Mouse (Mus musculus): ENCODE results near the gene Upf3b. TPM values are rescaled to one million over a fixed set of nuclear protein-coding genes. Genes with fewer than 3 reads are reported as not detected.
"Not testable (repeated sequence)": the region's sequence is repeated elsewhere in the genome, so short reads cannot be mapped to it uniquely, and the experiment has no call there.

Upf3b gene
- polyA plus RNA-seq (2012; rRNA removed) = 20.0 and 24.0 TPM in 2 replicates

DNA sequence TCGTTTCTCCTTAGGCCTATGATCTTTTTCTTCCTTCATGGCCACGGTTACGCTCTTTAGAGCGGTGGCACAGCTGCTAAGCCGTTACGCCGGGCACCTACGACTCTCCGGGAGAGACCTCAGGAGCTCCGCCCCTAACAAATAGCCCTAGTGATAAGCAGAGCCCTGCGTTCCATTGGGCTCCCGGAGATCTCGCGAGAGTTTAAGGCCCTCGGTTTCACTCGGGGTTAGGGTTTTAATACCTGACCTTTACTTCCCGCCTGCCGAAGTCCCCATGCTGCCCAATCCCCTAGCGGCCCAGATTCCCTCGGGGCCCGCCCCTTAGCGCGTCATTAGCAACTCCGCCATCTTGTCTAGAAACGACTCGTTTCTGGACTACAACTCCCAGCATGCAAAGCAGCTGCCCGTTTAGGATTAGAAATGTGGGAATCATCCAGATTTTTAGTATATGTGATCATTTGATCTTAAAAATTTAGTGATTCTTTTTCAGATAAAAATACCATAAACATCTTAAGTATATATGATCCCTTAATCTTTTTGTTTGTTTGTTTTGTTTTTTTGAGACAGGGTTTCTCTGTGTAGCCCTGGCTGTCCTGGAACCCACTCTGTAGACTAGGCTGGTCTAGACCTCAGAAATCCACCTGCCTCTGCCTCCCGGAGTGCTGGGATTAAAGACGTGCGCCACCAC, at the start of gene Upf3b:
Gene Upf3b, minus strand, starts transcription at position 130 of the 688 bp plus-strand sequence.
- Histone ChIP-seq H3K4me1 (ENCODE audit: control insufficient read depth, insufficient read depth, low read length) (no peaks in the 10 kb centered on the region), H3K4me3 (ENCODE audit: insufficient read depth, low read length) (peak within 1 kb of the TSS; percentile 92), H3K27ac (ENCODE audit: insufficient read depth, low read length) (peak within 1 kb of the TSS; percentile 43; the same call in 1 of the 2 replicates)
- TF ChIP-seq CTCF (IDR thresholded peaks at IDR 0.05; ENCODE audit: extremely low read depth, insufficient read depth, low read length) (no peak), POLR2A (IDR thresholded peaks at IDR 0.05; ENCODE audit: extremely low read depth, insufficient read depth, low read length) (peak; percentile 77; the same call in 1 of the 2 replicates)

DNA sequence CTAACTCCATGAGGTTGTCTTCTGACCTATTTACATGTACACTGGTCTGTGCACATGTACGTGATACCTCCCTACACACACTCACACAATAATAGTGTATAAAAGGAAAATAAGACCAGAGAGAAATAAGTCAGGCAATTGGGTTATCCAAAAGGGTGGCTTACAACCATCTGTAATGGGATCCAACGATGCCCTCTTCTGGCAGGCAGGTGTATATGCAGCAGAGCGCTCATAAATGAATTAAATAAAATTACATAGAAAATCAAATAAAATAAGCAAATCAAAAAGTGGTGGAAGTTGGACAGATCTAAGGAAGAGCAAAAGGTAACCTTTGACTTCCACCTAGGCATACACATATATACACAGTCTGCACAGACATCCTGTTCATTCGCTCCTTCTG, 47.7 kb upstream of the Upf3b start:
- no peaks in the 10 kb centered on the region for H3K4me1 ChIP-seq (ENCODE audit: control insufficient read depth, insufficient read depth, low read length)
- no peak overlapping the region for H3K4me3 ChIP-seq (ENCODE audit: insufficient read depth, low read length)
- H3K27ac ChIP-seq (ENCODE audit: insufficient read depth, low read length) = no peak overlapping the region
- TF ChIP-seq CTCF (IDR thresholded peaks at IDR 0.05; ENCODE audit: extremely low read depth, insufficient read depth, low read length) = 0 out of 2 replicates have a peak, but pooled peaks have one; percentile 12
- TF ChIP-seq POLR2A (IDR thresholded peaks at IDR 0.05; ENCODE audit: extremely low read depth, insufficient read depth, low read length) = no peak

DNA sequence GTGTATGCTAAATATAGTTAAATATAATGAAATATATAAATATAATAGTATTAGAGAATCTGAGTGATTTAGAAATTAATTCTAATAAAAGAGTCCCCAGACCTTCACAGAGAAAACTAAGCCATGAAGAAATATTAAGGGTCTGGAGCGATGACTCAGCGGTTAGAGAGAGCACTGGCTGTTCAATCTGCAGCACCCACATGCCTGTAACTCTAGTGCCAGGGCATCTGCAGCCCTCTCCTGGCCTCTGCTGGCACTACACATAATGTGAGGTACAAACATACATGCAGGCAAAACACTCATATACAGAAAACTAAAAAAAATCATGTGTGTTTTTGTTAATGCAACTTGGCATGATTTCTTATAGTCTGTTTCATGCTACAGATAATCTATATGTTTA, 34.8 kb upstream of the Upf3b start:
- no peak overlapping the region for H3K27ac ChIP-seq (ENCODE audit: insufficient read depth, low read length)
- no peaks in the 10 kb centered on the region for H3K4me1 ChIP-seq (ENCODE audit: control insufficient read depth, insufficient read depth, low read length)
- no peak overlapping the region for H3K4me3 ChIP-seq (ENCODE audit: insufficient read depth, low read length)
- TF ChIP-seq CTCF (IDR thresholded peaks at IDR 0.05; ENCODE audit: extremely low read depth, insufficient read depth, low read length) (no peak), POLR2A (IDR thresholded peaks at IDR 0.05; ENCODE audit: extremely low read depth, insufficient read depth, low read length) (no peak)

DNA sequence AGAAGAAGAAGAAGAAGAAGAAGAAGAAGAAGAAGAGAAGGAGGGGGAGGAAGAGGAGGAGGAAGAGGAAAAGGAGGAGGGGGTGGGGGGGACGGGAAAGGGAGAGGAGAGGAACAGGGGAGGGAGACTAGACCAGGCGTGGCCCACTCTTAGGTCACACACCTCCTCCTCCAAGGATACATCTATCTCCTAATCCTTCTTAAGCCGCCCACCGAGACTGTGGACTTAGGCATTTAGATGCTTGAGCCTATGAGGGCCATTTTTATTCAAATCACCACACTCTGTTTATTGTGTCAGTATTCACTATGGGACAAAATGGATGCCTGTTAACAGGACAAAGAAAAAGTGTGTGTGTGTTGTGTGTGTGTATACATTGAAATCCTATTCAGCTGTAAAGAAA, 34.4 kb upstream of the Upf3b start:
- not testable (repeated sequence) for H3K27ac ChIP-seq (ENCODE audit: insufficient read depth, low read length); H3K4me3 ChIP-seq (ENCODE audit: insufficient read depth, low read length); H3K4me1 ChIP-seq (ENCODE audit: control insufficient read depth, insufficient read depth, low read length)

DNA sequence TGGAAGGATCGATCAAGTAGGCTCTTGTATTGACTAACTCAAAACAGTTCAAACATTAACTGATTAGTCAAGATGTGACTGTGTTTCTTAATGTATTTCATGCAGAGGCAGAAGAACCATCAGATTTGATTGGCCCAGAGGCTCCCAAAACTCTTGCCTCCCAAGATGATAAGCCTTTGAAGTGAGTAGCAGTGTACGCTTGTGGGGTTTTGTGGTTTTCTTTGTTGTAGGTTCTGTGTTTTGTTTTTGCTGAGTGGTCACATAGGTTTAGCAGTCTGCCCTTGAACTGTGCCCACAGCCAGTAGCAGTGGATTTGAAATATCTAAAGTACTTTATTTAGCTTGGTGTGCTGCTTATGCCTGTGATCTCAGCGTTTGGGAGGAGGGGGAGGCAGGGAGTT, 31.6 kb upstream of the Upf3b start:
- Histone ChIP-seq H3K27ac (ENCODE audit: insufficient read depth, low read length) (no peak overlapping the region), H3K4me1 (ENCODE audit: control insufficient read depth, insufficient read depth, low read length) (no peaks in the 10 kb centered on the region), H3K4me3 (ENCODE audit: insufficient read depth, low read length) (no peak overlapping the region)
- TF ChIP-seq CTCF (IDR thresholded peaks at IDR 0.05; ENCODE audit: extremely low read depth, insufficient read depth, low read length) (no peak), POLR2A (IDR thresholded peaks at IDR 0.05; ENCODE audit: extremely low read depth, insufficient read depth, low read length) (no peak)

DNA sequence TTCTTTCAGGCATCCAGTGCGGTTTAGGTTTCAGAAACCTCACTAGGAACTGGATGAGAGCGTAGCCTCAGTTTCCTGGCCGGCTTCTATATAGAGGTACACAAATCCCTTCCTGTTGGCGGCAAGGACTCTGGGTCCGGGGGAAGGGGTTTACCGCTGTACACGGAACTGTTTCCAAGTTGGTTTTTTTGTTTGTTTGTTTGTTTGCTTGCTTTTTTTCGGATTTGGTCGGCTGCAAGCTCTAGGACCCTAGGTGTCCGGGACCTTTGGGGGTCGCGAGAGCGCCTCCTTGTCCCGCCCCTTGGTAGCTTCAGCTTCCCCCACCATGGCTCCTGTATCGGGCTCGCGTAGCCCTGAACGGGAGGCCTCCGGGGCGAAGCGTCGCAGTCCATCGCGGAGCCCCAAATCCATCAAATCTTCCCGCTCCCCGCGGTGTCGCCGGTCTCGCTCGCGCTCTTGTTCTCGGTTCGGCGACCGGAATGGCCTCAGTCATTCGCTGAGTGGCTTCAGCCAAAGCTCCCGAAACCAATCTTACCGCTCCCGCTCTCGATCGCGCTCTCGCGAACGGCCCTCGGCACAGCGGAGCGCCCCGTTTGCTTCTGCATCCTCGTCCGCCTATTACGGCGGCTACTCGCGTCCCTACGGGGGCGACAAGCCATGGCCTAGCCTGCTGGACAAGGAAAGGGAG, 16.7 kb upstream of the Upf3b start, which contains the start of gene Nkap:
Gene Nkap, plus strand, starts transcription at position 125 of the 688 bp plus-strand sequence.
- no peaks in the 10 kb centered on the region; the same call in 1 of the 2 replicates for H3K4me1 ChIP-seq (ENCODE audit: control insufficient read depth, insufficient read depth, low read length)
- no peak for TF ChIP-seq CTCF (IDR thresholded peaks at IDR 0.05; ENCODE audit: extremely low read depth, insufficient read depth, low read length)
- 0 out of 2 replicates have a peak, but pooled peaks have one; percentile 42 for TF ChIP-seq POLR2A (IDR thresholded peaks at IDR 0.05; ENCODE audit: extremely low read depth, insufficient read depth, low read length)
- peak within 1 kb of the TSS; percentile 92 for H3K4me3 ChIP-seq (ENCODE audit: insufficient read depth, low read length)
- no peak within 1 kb of the TSS for H3K27ac ChIP-seq (ENCODE audit: insufficient read depth, low read length)

DNA sequence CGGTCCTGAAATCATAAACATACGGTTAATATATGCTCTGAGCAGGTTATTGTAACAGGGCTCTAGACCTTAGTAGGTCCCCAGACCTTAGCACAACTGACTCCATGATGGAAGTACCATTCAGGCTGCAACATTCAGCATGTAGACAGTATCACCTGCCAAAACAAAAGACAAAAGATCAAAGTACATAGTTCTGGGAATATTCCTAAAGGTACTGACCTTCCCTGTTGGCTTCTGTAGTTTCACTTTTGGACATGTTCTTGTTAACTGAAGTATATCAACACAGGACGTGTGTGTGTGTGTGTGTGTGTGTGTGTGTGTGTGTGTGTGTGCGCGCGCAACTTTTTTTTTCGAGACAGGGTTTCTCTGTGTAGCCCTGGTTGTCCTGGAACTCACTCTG, 15.4 kb upstream of the Upf3b start:
- Histone ChIP-seq H3K4me1 (ENCODE audit: control insufficient read depth, insufficient read depth, low read length) (no peaks in the 10 kb centered on the region; the same call in 1 of the 2 replicates), H3K27ac (ENCODE audit: insufficient read depth, low read length) (no peak overlapping the region), H3K4me3 (ENCODE audit: insufficient read depth, low read length) (no peak overlapping the region)
- no peak for TF ChIP-seq POLR2A (IDR thresholded peaks at IDR 0.05; ENCODE audit: extremely low read depth, insufficient read depth, low read length)
- TF ChIP-seq CTCF (IDR thresholded peaks at IDR 0.05; ENCODE audit: extremely low read depth, insufficient read depth, low read length) = no peak

DNA sequence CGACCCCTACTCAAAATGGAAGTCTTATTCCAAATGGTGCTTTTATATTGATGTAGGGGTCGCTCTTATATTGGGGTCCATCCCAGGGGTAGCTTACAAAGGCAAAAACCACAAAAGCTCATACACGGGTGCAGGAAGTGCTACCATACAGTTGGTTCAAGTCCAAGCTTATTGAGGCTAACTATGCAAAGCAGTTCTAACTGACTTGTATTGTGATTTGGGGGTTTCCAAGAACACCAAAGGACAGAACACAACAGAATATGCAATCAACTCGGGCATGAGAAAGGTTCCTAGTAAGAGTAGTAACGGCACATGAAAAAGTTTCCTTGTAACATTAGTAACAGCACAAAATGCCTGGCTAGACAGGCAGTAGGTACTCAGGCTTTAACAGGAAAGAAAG, 10.1 kb upstream of the Upf3b start:
- H3K4me3 ChIP-seq (ENCODE audit: insufficient read depth, low read length) = no peak overlapping the region
- no peaks in the 10 kb centered on the region for H3K4me1 ChIP-seq (ENCODE audit: control insufficient read depth, insufficient read depth, low read length)
- TF ChIP-seq POLR2A (IDR thresholded peaks at IDR 0.05; ENCODE audit: extremely low read depth, insufficient read depth, low read length) = no peak
- TF ChIP-seq CTCF (IDR thresholded peaks at IDR 0.05; ENCODE audit: extremely low read depth, insufficient read depth, low read length) = no peak
- H3K27ac ChIP-seq (ENCODE audit: insufficient read depth, low read length) = no peak overlapping the region

DNA sequence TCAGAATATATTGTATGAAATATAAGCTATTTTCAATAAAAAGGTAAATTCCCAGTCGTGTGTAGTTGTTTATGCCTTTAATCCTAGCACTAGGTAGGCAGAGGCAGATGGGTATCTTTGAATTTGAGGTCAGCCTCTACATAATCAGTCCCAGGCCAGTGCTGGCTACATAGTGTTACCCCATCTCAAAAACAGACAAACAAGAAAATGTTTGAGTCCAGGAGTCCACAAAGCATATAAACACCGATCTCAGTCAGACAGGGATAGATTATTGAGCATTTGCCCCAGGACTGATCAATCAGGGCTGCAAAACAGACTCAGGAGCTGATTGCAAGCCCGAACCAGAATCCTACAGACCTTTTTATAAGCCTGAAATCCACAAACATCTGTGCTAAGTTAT, 9.5 kb upstream of the Upf3b start:
- Histone ChIP-seq H3K27ac (ENCODE audit: insufficient read depth, low read length) (no peak overlapping the region), H3K4me1 (ENCODE audit: control insufficient read depth, insufficient read depth, low read length) (no peaks in the 10 kb centered on the region), H3K4me3 (ENCODE audit: insufficient read depth, low read length) (no peak overlapping the region)
- TF ChIP-seq CTCF (IDR thresholded peaks at IDR 0.05; ENCODE audit: extremely low read depth, insufficient read depth, low read length) (no peak), POLR2A (IDR thresholded peaks at IDR 0.05; ENCODE audit: extremely low read depth, insufficient read depth, low read length) (no peak)

DNA sequence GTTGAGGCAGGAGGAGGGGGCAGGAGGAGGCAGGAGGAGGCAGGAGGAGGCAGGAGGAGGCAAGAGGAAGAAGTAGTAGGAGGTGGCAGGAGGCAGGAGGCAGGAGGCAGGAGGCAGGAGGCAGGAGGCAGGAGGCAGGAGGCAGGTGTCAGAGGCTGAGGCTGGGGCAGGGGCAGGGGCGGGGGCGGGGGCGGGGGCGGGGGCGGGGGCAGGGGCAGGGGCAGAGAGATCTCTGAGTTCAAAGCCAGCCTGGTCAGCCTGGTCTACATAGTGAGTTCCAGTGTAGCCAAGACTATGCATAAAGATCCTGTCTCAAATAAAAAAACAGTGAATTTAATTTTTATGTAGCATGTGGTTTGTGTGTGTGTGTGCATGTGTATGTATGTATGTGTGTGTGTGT, 7.0 kb upstream of the Upf3b start:
- Histone ChIP-seq H3K4me3 (ENCODE audit: insufficient read depth, low read length) (no peak overlapping the region), H3K27ac (ENCODE audit: insufficient read depth, low read length) (no peak overlapping the region), H3K4me1 (ENCODE audit: control insufficient read depth, insufficient read depth, low read length) (no peaks in the 10 kb centered on the region)
- TF ChIP-seq CTCF (IDR thresholded peaks at IDR 0.05; ENCODE audit: extremely low read depth, insufficient read depth, low read length) (no peak), POLR2A (IDR thresholded peaks at IDR 0.05; ENCODE audit: extremely low read depth, insufficient read depth, low read length) (no peak)
